Mouse (Mus musculus): ENCODE measurements around the gene Myo18a.

Gene Myo18a

DNA sequence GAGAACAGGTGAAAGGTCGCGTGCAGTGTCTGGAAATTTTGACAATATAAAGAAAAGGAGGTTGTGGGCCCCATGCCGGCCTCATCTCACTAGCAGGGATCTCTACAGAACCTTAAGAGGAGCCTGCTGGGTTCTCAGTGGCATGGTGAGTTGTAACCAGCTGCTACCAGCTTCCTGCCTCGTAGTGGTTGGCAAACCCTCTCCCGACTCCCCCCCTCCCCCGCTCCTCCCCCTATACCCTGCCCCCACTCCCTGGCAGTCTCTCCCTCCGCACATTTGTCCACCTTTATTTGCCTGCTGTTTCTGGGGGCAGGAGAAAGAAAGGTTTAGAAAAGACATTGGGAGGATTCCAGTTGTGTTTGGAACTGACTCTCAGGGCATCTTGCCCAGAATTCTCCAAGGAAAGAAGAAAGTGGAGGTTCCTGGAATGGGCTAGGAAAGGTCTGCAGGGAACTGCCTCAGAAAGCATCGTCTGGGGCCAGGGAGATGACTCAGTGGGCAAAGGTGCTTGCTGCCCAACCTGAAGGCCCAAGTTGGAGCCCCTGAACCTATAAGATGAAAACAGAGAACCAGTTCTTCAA is 138.8 kb downstream of the Myo18a start:
- peak; percentile 16 for DNase-seq

DNA sequence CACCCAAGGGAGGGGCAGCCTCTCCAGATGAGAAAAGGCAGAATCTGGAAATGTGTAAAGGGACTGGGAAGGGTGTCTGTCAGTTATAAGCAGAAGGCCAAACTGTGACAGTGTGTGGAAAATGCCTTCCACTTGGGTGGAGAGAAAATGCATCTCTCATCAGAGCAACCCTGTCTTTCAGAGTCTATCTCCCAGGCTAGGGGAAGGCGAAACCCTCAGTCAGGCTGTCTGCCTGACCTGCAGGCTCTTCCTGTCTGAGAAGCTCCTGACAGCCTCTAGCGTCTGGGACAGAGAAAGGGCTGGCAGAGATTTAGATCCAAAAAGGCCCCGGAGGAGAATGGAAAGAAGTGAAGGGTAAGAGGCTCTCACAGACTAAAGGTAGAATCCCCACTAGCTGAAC is 140.7 kb downstream of the Myo18a start:
- no peak for DNase-seq

DNA sequence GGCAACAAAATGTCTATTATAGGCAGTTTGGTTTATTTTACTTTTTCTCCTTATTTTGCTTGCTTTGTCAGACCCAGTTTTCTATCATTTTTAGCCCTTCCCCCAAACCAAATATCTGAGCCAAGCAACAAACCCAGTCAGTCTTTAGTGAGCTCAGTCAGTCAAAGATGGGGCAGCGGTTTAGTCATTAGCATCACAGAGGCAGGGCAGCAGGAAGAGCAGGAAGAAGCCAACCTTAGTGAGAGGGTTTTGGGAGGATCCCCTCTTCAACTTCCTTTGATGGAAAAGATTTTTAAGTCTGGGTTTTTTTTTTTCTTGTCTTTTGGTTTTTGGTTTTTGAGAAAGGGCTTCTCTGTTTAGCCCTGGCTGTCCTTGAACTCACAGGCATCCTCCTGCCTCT is 141.7 kb downstream of the Myo18a start:
- no peak for DNase-seq

- peak; percentile 47 for DNase-seq
Observed at GRCm38 (mm10) chr11:77906097-77906687, 143.1 kb downstream of the Myo18a start.

DNA sequence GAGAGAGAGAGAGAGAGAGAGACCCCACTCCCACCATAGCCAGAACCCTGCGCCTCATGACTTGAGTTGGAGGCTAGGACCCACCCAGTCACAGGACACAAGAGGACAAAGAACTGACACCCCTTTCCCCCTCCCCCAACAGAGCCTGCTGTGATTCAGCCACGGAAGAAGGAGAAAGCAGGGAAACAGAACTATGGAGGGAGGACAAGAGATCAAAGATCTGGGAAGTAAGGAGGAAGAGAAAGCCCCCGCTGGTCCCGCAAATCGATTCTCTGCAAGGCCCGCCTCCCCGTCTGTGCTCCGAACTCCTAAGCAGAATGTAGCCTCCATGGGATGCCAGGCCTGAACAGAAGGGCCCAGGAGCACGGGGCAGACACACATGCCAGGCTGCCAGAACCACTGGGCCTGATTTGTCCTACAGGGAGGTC is 143.7 kb downstream of the Myo18a start:
- DNase-seq, result no peak

DNA sequence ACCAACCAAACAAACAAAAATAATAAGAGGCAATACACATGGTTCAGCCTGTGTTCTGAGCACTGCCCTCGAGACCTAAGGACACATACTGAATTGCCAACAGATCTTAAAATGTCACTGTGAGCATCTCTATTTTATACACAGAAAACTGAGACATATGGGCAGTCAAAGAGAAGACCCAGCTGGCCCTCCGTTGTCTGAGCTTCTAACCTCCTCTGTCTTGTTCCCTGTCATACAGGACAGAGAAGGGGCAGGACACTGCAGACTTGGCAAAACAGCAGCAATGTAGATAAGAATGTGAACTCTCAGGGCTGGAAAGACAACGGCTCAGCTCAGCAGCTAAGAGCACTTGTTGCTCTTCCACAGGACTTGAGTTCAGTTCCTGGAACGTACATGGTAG is 145.4 kb downstream of the Myo18a start:
- peak; percentile 26 for DNase-seq

GRCm38 (mm10) chr11:77909376-77909775 is 146.3 kb downstream of the Myo18a start:
- no peak for DNase-seq

DNA sequence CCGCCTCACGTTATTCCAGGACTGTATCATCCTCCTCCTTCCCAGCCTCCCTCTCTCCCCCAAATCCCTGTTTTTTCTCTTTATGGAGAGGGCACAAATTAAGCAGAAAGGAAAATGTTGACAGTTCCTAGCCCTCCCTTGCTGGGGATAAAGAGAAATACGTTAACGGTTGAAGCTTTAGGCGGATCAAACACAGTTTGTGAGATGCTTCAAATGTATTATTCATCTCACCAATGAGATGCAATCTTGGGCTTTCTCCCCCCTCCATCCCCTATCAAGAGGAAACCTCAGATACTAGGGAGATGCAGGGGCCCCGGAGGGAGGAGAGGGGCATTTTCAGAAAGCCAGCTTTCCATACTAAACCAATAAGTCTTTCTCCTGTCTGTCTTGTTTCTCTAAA is 146.7 kb downstream of the Myo18a start:
- DNase-seq, result no peak

DNA sequence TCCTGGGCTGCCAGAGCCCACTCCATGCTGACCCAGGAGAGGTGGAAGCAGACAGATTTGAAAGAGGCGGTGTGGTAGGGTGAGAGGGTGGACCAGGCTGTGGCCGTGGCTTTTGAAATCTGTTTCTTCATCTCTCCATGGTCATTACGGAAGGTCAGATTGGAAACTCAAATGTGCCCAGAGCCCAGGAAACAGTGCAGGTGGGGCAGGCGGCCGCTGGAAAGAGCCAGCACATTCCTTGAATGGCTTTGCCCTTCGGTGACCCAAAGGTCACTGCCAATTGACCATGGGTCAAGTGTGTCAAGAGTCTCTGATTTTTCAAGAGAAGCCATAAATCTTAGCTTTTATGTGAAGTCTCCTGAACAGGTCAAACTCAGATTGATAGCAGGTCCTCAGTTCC is 150.5 kb downstream of the Myo18a start:
- DNase-seq, result no peak

DNA sequence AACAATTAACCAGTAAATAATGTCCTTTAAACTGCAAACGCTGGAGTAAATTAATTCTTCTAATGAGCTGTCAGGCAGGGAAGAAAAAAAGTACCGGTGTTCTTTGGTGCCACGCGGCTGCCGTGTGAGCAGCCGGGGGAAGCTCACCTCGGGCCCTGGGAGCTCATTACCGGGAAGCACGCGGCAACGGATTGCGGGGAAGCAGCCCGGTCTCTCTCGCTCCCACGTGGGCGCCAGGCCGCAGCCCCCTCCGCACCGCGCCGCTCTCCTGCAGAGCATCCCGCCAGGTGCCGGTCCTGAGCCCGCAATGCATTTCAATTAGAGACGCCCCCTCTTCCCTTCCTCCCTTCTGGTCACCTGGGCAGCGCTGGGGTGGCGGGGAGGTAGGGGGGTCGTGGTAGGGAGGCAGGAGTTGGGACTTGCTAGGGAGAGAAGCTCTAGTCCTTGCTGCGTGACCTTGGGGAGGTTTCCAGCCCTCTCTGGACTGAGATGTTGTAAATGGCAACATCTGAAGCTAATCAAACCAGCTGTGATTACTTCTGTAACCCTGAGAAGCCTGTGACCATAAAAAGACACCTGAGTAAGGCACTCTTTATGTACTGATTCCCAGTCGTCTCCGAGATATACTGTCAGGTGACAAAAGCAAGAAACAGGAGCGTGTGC is 151.7 kb downstream of the Myo18a start:
- DNase-seq, result no peak

Data from lung, postnatal 36 days (tissue).